Mouse (Mus musculus) lung, postnatal 0 days (tissue): ENCODE measurements around the gene Slc38a10.

Experiments
- CTCF ChIP-seq: IDR thresholded peaks from 2 replicates; pipeline ENCODE4 v1.5.1; 2016; ENCODE audit warnings: antibody characterized with exemption, mild to moderate bottlenecking
- EP300 ChIP-seq: IDR thresholded peaks from 2 replicates; pipeline ENCODE4 v1.6.1; 2016; ENCODE audit warnings: antibody characterized with exemption, mild to moderate bottlenecking, control low read depth

DNA sequence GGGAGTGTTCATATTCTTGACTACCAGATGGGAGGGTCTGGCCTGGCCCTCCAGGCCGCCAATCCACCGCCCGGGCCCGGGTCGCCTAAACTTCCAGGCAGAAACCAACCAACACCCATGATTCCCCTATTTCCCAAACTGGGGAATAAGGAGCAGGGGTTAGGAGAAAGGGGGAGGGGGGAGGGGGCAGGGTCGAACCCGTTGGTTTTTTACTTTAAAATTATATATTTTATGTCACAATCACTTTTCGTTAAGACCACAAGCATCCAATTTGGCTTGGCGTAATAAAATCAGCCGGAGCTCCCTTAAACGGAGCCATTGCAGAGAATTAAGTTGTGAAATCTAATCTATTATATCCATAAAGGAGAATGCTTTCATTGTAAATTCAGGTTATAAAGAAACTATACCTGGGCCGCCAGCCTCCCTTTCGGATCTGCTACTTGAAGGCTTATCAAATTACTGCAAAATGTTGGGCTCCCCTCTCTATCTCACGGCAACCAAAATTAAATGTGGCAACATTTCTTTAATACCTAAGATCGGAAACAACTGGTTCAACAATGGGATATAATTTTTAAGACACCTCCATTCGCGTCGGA lies 35.1 kb upstream of the Slc38a10 start:
- TF ChIP-seq CTCF (no peak), EP300 (no peak)
